Mouse (Mus musculus) central nervous system, embryonic 14 days (tissue): ENCODE results near the gene 1700080E11Rik. TPM values are rescaled to one million over a fixed set of nuclear protein-coding genes. Genes with fewer than 3 reads are reported as not detected.

Source experiments
- polyA plus RNA-seq: library from polyadenylated mRNA; depleted of rRNA; stranded (reverse); fragments of >200 nt; gene quantifications from 2 replicates; pipeline ENCODE4 v1.2.3, GENCODE M21; 2012; rRNA removed

The 1700080E11Rik gene
- polyA plus RNA-seq = not detected in 2 replicates

DNA sequence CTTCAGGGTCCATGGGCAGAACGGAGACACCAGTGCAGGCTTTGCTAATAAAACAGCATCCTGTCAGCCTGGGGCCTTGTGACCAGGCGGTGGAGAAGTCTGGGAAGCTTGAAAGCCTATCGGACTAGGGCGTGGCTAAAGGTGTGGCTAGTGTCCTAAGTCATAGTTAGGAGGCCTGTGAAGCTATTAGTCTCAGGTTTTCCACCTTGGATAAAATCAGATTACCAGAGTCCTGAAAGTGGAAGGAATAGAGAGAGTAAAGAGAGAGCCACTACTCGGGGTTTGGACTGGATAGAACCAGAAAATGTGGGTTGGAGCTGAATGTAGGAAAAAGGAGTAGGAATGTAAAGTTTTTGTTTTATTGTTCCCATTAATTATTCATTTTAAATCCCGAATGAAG, at the start of gene 1700080E11Rik:
1700080E11Rik (minus strand) TSS at position 101 of the 400 bp plus-strand sequence.

DNA sequence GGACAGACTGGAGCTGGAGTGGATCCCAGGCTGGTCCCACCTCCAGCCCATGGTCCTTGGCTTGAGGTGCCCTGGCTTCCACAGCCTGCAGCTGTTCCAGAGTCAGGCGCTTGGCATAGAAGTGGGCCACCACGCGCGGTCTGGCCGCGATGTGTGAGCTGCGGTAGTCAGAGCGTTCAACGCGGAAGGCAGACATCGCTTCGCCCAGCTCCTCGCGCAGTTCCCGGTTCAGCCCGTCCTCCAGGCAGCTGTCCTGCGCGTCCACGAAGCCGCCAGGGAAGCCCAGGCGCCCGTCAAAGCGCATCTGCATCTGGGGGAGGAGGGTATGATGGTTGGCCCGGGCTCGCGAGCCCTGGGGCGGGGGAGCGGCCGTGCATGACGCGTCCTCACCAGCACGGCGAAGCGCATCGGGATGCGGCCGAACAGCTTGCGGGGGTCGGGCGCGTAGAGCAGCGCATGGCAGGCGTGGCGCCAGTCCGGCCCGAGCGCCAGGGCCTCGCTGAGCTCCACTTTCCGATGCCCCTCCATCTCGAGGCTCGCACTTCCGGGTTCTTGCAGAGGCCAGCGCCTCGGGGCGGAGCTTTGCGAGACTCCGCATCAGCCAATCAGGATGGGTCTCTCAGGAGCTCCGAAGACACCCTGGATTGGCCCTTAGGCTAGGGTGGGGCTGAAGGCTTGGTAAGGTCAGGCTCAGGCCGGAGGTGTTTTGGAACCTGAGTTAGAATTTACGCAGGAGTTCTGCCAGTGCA, 13.5 kb downstream of the 1700080E11Rik start, which contains the start of gene Nudt16:
Nudt16 (minus strand) TSS at position 572 of the 749 bp plus-strand sequence.

Other genes starting within 250 kb of the 1700080E11Rik start
- 64.1 and 64.7 TPM in 2 replicates for gene Mrpl3, start 91.9 kb downstream of the 1700080E11Rik start, polyA plus RNA-seq
- 15.0 and 17.1 TPM in 2 replicates for gene Nudt16, start 13.3 kb downstream of the 1700080E11Rik start, polyA plus RNA-seq